Mouse (Mus musculus): ENCODE results near the gene Wdr49. TPM values are rescaled to one million over a fixed set of nuclear protein-coding genes. Genes with fewer than 3 reads are reported as not detected.

Wdr49 gene
- total and polyA plus RNA-seq, 3 experiments = not detected

DNA sequence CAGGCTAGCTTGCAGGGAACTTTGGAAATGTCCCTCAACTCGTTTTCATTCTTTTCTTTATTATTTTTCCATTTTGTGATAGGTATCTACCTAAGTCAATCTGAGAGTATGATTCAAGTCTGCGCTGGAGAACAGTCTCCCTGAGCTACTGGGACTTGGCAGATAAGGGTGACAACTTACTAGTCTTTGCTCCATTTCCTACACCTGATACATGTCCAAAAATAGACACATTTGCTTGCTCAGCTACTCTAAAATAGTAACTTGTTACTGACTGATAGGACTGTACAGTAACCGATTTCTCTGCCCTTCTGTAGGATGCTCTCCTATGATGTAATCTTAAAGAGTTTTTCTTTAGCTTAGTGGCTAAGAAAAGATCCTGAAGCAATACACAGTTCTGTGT, 87.5 kb downstream of the Wdr49 start:
- dilution Hi-C loops (cut with MboI; ENCODE audit: extremely low pct_ligation_motif_present, extremely low pct_unique_long_range_greater_than_20kb, low sequenced_read_pairs) (no loop called here), in situ Hi-C loops (cut with MboI; ENCODE audit: low pct_ligation_motif_present, low pct_unique_long_range_greater_than_20kb, low sequenced_read_pairs) (no loop called here)
- no peaks in the 10 kb centered on the region for H3K9me3 ChIP-seq (replicated peaks; ENCODE audit: low read length)

GRCm38 (mm10) chr3:75381776-75382175, 100.2 kb downstream of the Wdr49 start:
- dilution Hi-C loops (cut with MboI; ENCODE audit: extremely low pct_ligation_motif_present, extremely low pct_unique_long_range_greater_than_20kb, low sequenced_read_pairs) = no loop called here
- DNase-seq (ENCODE audit: extremely low read depth) = no peak
- H3K27ac ChIP-seq (ENCODE audit: insufficient read depth, low read depth) = no peak overlapping the region
- H3K36me3 ChIP-seq (replicated peaks in 1 of 2; ENCODE audit: control insufficient read depth in 1 of 2, insufficient read depth in 1 of 2, low read length in 1 of 2) = no peaks in the 10 kb centered on the region
- no peaks in the 10 kb centered on the region for H3K27me3 ChIP-seq (replicated peaks)
- no peak overlapping the region for H3K9ac ChIP-seq (ENCODE audit: insufficient read depth, low read depth)
- H3K9me3 ChIP-seq (replicated peaks; ENCODE audit: low read length) = no peaks in the 10 kb centered on the region
- in situ Hi-C loops (cut with MboI; ENCODE audit: low pct_ligation_motif_present, low pct_unique_long_range_greater_than_20kb, low sequenced_read_pairs) = no loop called here
- no peaks in the 10 kb centered on the region for H3K4me1 ChIP-seq (ENCODE audit: control insufficient read depth in 1 of 2, insufficient read depth in 2 of 2)
- TF ChIP-seq POLR2AphosphoS2 (IDR thresholded peaks at IDR 0.05; ENCODE audit: low read depth, low read length) (no peak), USF1 (IDR thresholded peaks at IDR 0.05; ENCODE audit: low read depth, low read length) (no peak), MXI1 (IDR thresholded peaks at IDR 0.05; ENCODE audit: low read depth, low read length) (no peak), TCF12 (IDR thresholded peaks at IDR 0.05; ENCODE audit: low read depth, low read length) (no peak), ZNF384 (IDR thresholded peaks at IDR 0.05; ENCODE audit: low read depth, low read length) (no peak), NRF1 (IDR thresholded peaks at IDR 0.05; ENCODE audit: low read depth, low read length) (no peak)
- no peak overlapping the region for H3K4me2 ChIP-seq (ENCODE audit: insufficient read depth, low read depth, poor library complexity, severe bottlenecking)
- no peak overlapping the region for H3K4me3 ChIP-seq (replicated peaks in 1 of 3; ENCODE audit: low read depth in 2 of 3, low read length in 2 of 3, poor library complexity in 1 of 3)
- no peaks in the 10 kb centered on the region for H3K79me2 ChIP-seq (replicated peaks; ENCODE audit: control insufficient read depth, extremely low read depth, insufficient read depth, poor library complexity, severe bottlenecking)

More for the DNA sequence above, 87.5 kb downstream of the Wdr49 start:
- Histone ChIP-seq H3K27me3 (replicated peaks) (no peaks in the 10 kb centered on the region), H3K9ac (ENCODE audit: insufficient read depth, low read depth) (no peak overlapping the region), H3K4me1 (ENCODE audit: control insufficient read depth in 1 of 2, insufficient read depth in 2 of 2) (no peaks in the 10 kb centered on the region), H3K27ac (ENCODE audit: insufficient read depth, low read depth) (no peak overlapping the region), H3K4me3 (replicated peaks in 1 of 3; ENCODE audit: low read depth in 2 of 3, low read length in 2 of 3, poor library complexity in 1 of 3) (no peak overlapping the region), H3K79me2 (replicated peaks; ENCODE audit: control insufficient read depth, extremely low read depth, insufficient read depth, poor library complexity, severe bottlenecking) (no peaks in the 10 kb centered on the region), H3K36me3 (replicated peaks in 1 of 2; ENCODE audit: control insufficient read depth in 1 of 2, insufficient read depth in 1 of 2, low read length in 1 of 2) (no peaks in the 10 kb centered on the region), H3K4me2 (ENCODE audit: insufficient read depth, low read depth, poor library complexity, severe bottlenecking) (no peak overlapping the region)
- no peak for DNase-seq (ENCODE audit: extremely low read depth)
- TF ChIP-seq MAX (IDR thresholded peaks at IDR 0.05; ENCODE audit: low read length) (no peak), TCF12 (IDR thresholded peaks at IDR 0.05; ENCODE audit: low read depth, low read length) (no peak), PAX5 (IDR thresholded peaks at IDR 0.05; ENCODE audit: low read length) (no peak), KAT2A (IDR thresholded peaks at IDR 0.05; ENCODE audit: insufficient replicate concordance, low read length) (no peak), IRF4 (IDR thresholded peaks at IDR 0.05; ENCODE audit: low read depth, low read length) (no peak), UBTF (IDR thresholded peaks at IDR 0.05; ENCODE audit: low read depth, low read length) (no peak), ZKSCAN1 (IDR thresholded peaks at IDR 0.05; ENCODE audit: borderline replicate concordance, low read depth, low read length) (no peak)

GRCm38 (mm10) chr3:75353972-75354371, 128.0 kb downstream of the Wdr49 start:
- in situ Hi-C loops (cut with MboI; ENCODE audit: low pct_ligation_motif_present, low pct_unique_long_range_greater_than_20kb, low sequenced_read_pairs) (no loop called here), dilution Hi-C loops (cut with MboI; ENCODE audit: extremely low pct_ligation_motif_present, extremely low pct_unique_long_range_greater_than_20kb, low sequenced_read_pairs) (no loop called here)
- TF ChIP-seq PAX5 (IDR thresholded peaks at IDR 0.05; ENCODE audit: low read length) = no peak
- TF ChIP-seq ZNF384 (IDR thresholded peaks at IDR 0.05; ENCODE audit: low read depth, low read length) = no peak
- TF ChIP-seq CHD1 (IDR thresholded peaks at IDR 0.05; ENCODE audit: low read depth, low read length) = no peak
- TF ChIP-seq POLR2AphosphoS2 (IDR thresholded peaks at IDR 0.05; ENCODE audit: low read depth, low read length) = no peak
- TF ChIP-seq POLR2A (IDR thresholded peaks at IDR 0.05; ENCODE audit: low read depth, low read length) = no peak
- no peak for TF ChIP-seq SIN3A (IDR thresholded peaks at IDR 0.05; ENCODE audit: low read length)
- TF ChIP-seq NRF1 (IDR thresholded peaks at IDR 0.05; ENCODE audit: low read depth, low read length) = no peak
- no peak for TF ChIP-seq TCF12 (IDR thresholded peaks at IDR 0.05; ENCODE audit: low read depth, low read length)
- no peaks in the 10 kb centered on the region for H3K27me3 ChIP-seq (replicated peaks)
- no peaks in the 10 kb centered on the region for H3K9me3 ChIP-seq (replicated peaks; ENCODE audit: low read length)
- no peak for DNase-seq (ENCODE audit: extremely low read depth)
- no peak overlapping the region for H3K27ac ChIP-seq (ENCODE audit: insufficient read depth, low read depth)
- no peaks in the 10 kb centered on the region for H3K36me3 ChIP-seq (replicated peaks in 1 of 2; ENCODE audit: control insufficient read depth in 1 of 2, insufficient read depth in 1 of 2, low read length in 1 of 2)
- no peaks in the 10 kb centered on the region for H3K79me2 ChIP-seq (replicated peaks; ENCODE audit: control insufficient read depth, extremely low read depth, insufficient read depth, poor library complexity, severe bottlenecking)
- H3K4me1 ChIP-seq (ENCODE audit: control insufficient read depth in 1 of 2, insufficient read depth in 2 of 2) = no peaks in the 10 kb centered on the region
- no peak overlapping the region for H3K9ac ChIP-seq (ENCODE audit: insufficient read depth, low read depth)
- no peak overlapping the region for H3K4me2 ChIP-seq (ENCODE audit: insufficient read depth, low read depth, poor library complexity, severe bottlenecking)
- no peak overlapping the region for H3K4me3 ChIP-seq (replicated peaks in 1 of 3; ENCODE audit: low read depth in 2 of 3, low read length in 2 of 3, poor library complexity in 1 of 3)
